Mouse (Mus musculus) neural tube, postnatal 0 days (tissue): Measurements from ENCODE around the gene Gm21704. TPM values are rescaled to one million over a fixed set of nuclear protein-coding genes. Genes with fewer than 3 reads are reported as not detected.

Experiments
- polyA plus RNA-seq: library from polyadenylated mRNA; unstranded; fragments of >200 nt; fragmentation: Nextera tagmentation; extraction: Ambion mirVana; gene quantifications from 2 replicates; pipeline ENCODE4 v1.2.1, GENCODE M21; 2015

Gm21704 gene
- polyA plus RNA-seq, result 0.22 TPM in 1 of 2 replicates, not detected in the other

GRCm38 (mm10) chrY:3410067-3410466 is at the start of gene Gm21704, which contains the start of gene Gm21708:
TSS of gene Gm21704 (minus strand) at chrY:3410167.
TSS of gene Gm21708 (minus strand) at chrY:3410167.

GRCm38 (mm10) chrY:3345229-3345628 is 64.7 kb downstream of the Gm21704 start, which contains the start of gene Gm21693:
TSS of gene Gm21693 (minus strand) at chrY:3345329.

Other genes with a start within 250 kb of the Gm21704 start
- gene Gm21677, start 103.7 kb downstream of the Gm21704 start, polyA plus RNA-seq, result not detected in 2 replicates
- gene Gm21693, start 64.8 kb downstream of the Gm21704 start, polyA plus RNA-seq, result not detected in 2 replicates
- not detected in 2 replicates for gene Gm21708, start within 50 bp of the Gm21704 start, polyA plus RNA-seq